Mouse (Mus musculus) neural tube, embryonic 12.5 days (tissue): ENCODE results near the gene Begain. TPM values are rescaled to one million over a fixed set of nuclear protein-coding genes. Genes with fewer than 3 reads are reported as not detected.

Experiments
- ATAC-seq: fragments of 200-750 bp; cut with Nextera tagmentation; 2 replicates; pipeline ENCODE4 v1.8.0; 2017; ENCODE audit warnings: low read depth, mild to moderate bottlenecking, moderate TSS enrichment, moderate library complexity; ENCODE audit not compliant: low FRiP score
- H3K27ac ChIP-seq: fragments of 300-500 bp; sonication (generic); 2 replicates; pipeline ENCODE4 v1.5.1; 2016
- H3K27me3 ChIP-seq: fragments of 300-500 bp; sonication (generic); replicated peaks from 2 replicates; pipeline ENCODE4 v1.6.1; 2016; ENCODE audit warnings: mild to moderate bottlenecking
- H3K36me3 ChIP-seq: fragments of 300-500 bp; sonication (generic); 2 replicates; pipeline ENCODE4 v1.6.1; 2016; ENCODE audit warnings: mild to moderate bottlenecking
- H3K4me1 ChIP-seq: fragments of 300-500 bp; sonication (generic); 2 replicates; pipeline ENCODE4 v1.6.1; 2016
- H3K4me2 ChIP-seq: fragments of 300-500 bp; sonication (generic); replicated peaks from 2 replicates; pipeline ENCODE4 v1.6.1; 2016; ENCODE audit warnings: mild to moderate bottlenecking
- H3K4me3 ChIP-seq: fragments of 300-500 bp; sonication (generic); 2 replicates; pipeline ENCODE4 v1.5.1; 2016
- H3K9ac ChIP-seq: fragments of 300-500 bp; sonication (generic); 2 replicates; pipeline ENCODE4 v1.6.1; 2016; ENCODE audit warnings: mild to moderate bottlenecking
- H3K9me3 ChIP-seq: fragments of 300-500 bp; sonication (generic); 2 replicates; pipeline ENCODE4 v1.6.1; 2016; ENCODE audit warnings: mild to moderate bottlenecking
- WGBS: fragments of 180-500 bp; shearing (Covaris S2); methylation state at CpG from one replicate; pipeline ENCODE4 v1.1.7; 2016; 5-methylcytosine and 5-hydroxymethylcytosine counted together
- polyA plus RNA-seq: library from polyadenylated mRNA; unstranded; fragments of >200 nt; fragmentation: Nextera tagmentation; extraction: Ambion mirVana; gene quantifications from 2 replicates; pipeline ENCODE4 v1.2.1, GENCODE M21; 2016

Begain gene
- polyA plus RNA-seq, 1 experiment from 2014 or later: 25.1 TPM

- H3K4me1 ChIP-seq: no peaks in the 10 kb centered on the region
- peaks cover 20% of the 10 kb centered on the region for H3K27me3 ChIP-seq
- no peaks in the 10 kb centered on the region for H3K36me3 ChIP-seq
- no peak overlapping the region for H3K4me3 ChIP-seq
- no peak overlapping the region for H3K9ac ChIP-seq
- ATAC-seq: no peak
- no peak overlapping the region for H3K4me2 ChIP-seq
- WGBS: 85% methylated on average over 7 of the region's 7 CpGs
- no peaks in the 10 kb centered on the region for H3K9me3 ChIP-seq
- H3K27ac ChIP-seq: no peak overlapping the region
Measured at GRCm38 (mm10) chr12:109045581-109045980, 22.4 kb downstream of the Begain start.

- WGBS: 26% methylated on average over 5 of the region's 5 CpGs
- Histone ChIP-seq H3K9ac (no peak overlapping the region), H3K27me3 (peaks cover 9% of the 10 kb centered on the region), H3K27ac (no peak overlapping the region), H3K4me3 (no peak overlapping the region), H3K4me1 (no peaks in the 10 kb centered on the region), H3K4me2 (no peak overlapping the region), H3K36me3 (no peaks in the 10 kb centered on the region), H3K9me3 (no peaks in the 10 kb centered on the region)
- ATAC-seq: no peak
Measured at GRCm38 (mm10) chr12:109044497-109044896, 23.5 kb downstream of the Begain start.

GRCm38 (mm10) chr12:109039311-109039710, 28.7 kb downstream of the Begain start:
- Histone ChIP-seq H3K27ac (no peak overlapping the region), H3K27me3 (peaks cover 16% of the 10 kb centered on the region), H3K9me3 (no peaks in the 10 kb centered on the region), H3K36me3 (no peaks in the 10 kb centered on the region; the same call in 1 of the 2 replicates), H3K4me3 (no peak overlapping the region), H3K9ac (no peak overlapping the region), H3K4me1 (peaks cover 17% of the 10 kb centered on the region), H3K4me2 (no peak overlapping the region)
- no peak for ATAC-seq
- 84% methylated on average over 7 of the region's 7 CpGs for WGBS

- no peak overlapping the region for H3K9ac ChIP-seq
- WGBS: 45% methylated on average over 14 of the region's 14 CpGs
- peaks cover 27% of the 10 kb centered on the region for H3K27me3 ChIP-seq
- H3K4me1 ChIP-seq: peaks cover 22% of the 10 kb centered on the region
- no peak overlapping the region for H3K4me2 ChIP-seq
- no peak overlapping the region for H3K4me3 ChIP-seq
- ATAC-seq: no peak
- peaks cover 10% of the 10 kb centered on the region for H3K36me3 ChIP-seq
- no peak overlapping the region for H3K27ac ChIP-seq
- no peaks in the 10 kb centered on the region for H3K9me3 ChIP-seq
Measured at GRCm38 (mm10) chr12:109038179-109038819, 29.7 kb downstream of the Begain start.

- Histone ChIP-seq H3K27me3 (peaks cover 35% of the 10 kb centered on the region), H3K9me3 (no peaks in the 10 kb centered on the region), H3K4me2 (no peak overlapping the region), H3K27ac (no peak overlapping the region), H3K9ac (no peak overlapping the region), H3K4me3 (no peak overlapping the region), H3K36me3 (peaks cover 11% of the 10 kb centered on the region), H3K4me1 (peaks cover 25% of the 10 kb centered on the region)
- 88% methylated on average over 2 of the region's 2 CpGs for WGBS
- no peak for ATAC-seq
Measured at GRCm38 (mm10) chr12:109037026-109037425, 31.0 kb downstream of the Begain start.

- Histone ChIP-seq H3K9me3 (no peaks in the 10 kb centered on the region), H3K9ac (no peak overlapping the region), H3K4me2 (no peak overlapping the region), H3K4me1 (no peaks in the 10 kb centered on the region; the same call in 1 of the 2 replicates), H3K27me3 (no peaks in the 10 kb centered on the region), H3K36me3 (no peaks in the 10 kb centered on the region), H3K27ac (no peak overlapping the region), H3K4me3 (no peak overlapping the region)
- WGBS: 61% methylated on average over 9 of the region's 9 CpGs
- ATAC-seq: no peak
Measured at GRCm38 (mm10) chr12:109023780-109024179, 44.2 kb downstream of the Begain start.

GRCm38 (mm10) chr12:109022966-109023365, 45.1 kb downstream of the Begain start:
- no peak overlapping the region for H3K9ac ChIP-seq
- no peak overlapping the region for H3K27ac ChIP-seq

GRCm38 (mm10) chr12:109022181-109022691, 45.8 kb downstream of the Begain start:
- WGBS: 62% methylated on average over 10 of the region's 10 CpGs
- H3K9me3 ChIP-seq: no peaks in the 10 kb centered on the region

More at GRCm38 (mm10) chr12:109022966-109023365, 45.1 kb downstream of the Begain start:
- no peaks in the 10 kb centered on the region for H3K27me3 ChIP-seq
- 72% methylated on average over 5 of the region's 5 CpGs for WGBS
- ATAC-seq: no peak
- no peaks in the 10 kb centered on the region; the same call in 1 of the 2 replicates for H3K4me1 ChIP-seq
- H3K4me2 ChIP-seq: no peak overlapping the region
- no peak overlapping the region for H3K4me3 ChIP-seq
- H3K36me3 ChIP-seq: no peaks in the 10 kb centered on the region
- no peaks in the 10 kb centered on the region for H3K9me3 ChIP-seq

GRCm38 (mm10) chr12:109010070-109010649, 57.9 kb downstream of the Begain start:
- Histone ChIP-seq H3K4me1 (peaks cover 12% of the 10 kb centered on the region), H3K9ac (no peak overlapping the region), H3K4me3 (no peak overlapping the region), H3K36me3 (no peaks in the 10 kb centered on the region), H3K4me2 (no peak overlapping the region), H3K27ac (no peak overlapping the region), H3K9me3 (no peaks in the 10 kb centered on the region), H3K27me3 (no peaks in the 10 kb centered on the region)
- ATAC-seq: no peak
- WGBS: 55% methylated on average over 18 of the region's 18 CpGs

More at GRCm38 (mm10) chr12:109022181-109022691, 45.8 kb downstream of the Begain start:
- Histone ChIP-seq H3K4me1 (no peaks in the 10 kb centered on the region; the same call in 1 of the 2 replicates), H3K36me3 (no peaks in the 10 kb centered on the region), H3K4me3 (no peak overlapping the region), H3K27ac (no peak overlapping the region), H3K9ac (no peak overlapping the region), H3K4me2 (no peak overlapping the region), H3K27me3 (no peaks in the 10 kb centered on the region)
- no peak for ATAC-seq

GRCm38 (mm10) chr12:109002978-109003377, 65.0 kb downstream of the Begain start:
- Histone ChIP-seq H3K27me3 (no peaks in the 10 kb centered on the region; the same call in 1 of the 2 replicates), H3K36me3 (no peaks in the 10 kb centered on the region), H3K4me2 (no peak overlapping the region), H3K9me3 (no peaks in the 10 kb centered on the region), H3K27ac (no peak overlapping the region), H3K9ac (no peak overlapping the region), H3K4me1 (peaks cover 11% of the 10 kb centered on the region), H3K4me3 (no peak overlapping the region)
- ATAC-seq: no peak
- 73% methylated on average over 7 of the region's 7 CpGs for WGBS

- Histone ChIP-seq H3K9me3 (no peaks in the 10 kb centered on the region), H3K27ac (no peak overlapping the region), H3K4me1 (peaks cover 13% of the 10 kb centered on the region), H3K27me3 (peaks cover 2% of the 10 kb centered on the region; the same call in 1 of the 2 replicates), H3K9ac (no peak overlapping the region), H3K36me3 (no peaks in the 10 kb centered on the region), H3K4me3 (no peak overlapping the region), H3K4me2 (no peak overlapping the region)
- WGBS: 59% methylated on average over 8 of the region's 8 CpGs
- ATAC-seq: no peak
Measured at GRCm38 (mm10) chr12:108997249-108997648, 70.8 kb downstream of the Begain start.

- H3K9ac ChIP-seq: no peak overlapping the region
- no peak overlapping the region for H3K4me2 ChIP-seq
- no peaks in the 10 kb centered on the region for H3K9me3 ChIP-seq
- ATAC-seq: no peak
- peaks cover 13% of the 10 kb centered on the region for H3K4me1 ChIP-seq
- H3K36me3 ChIP-seq: no peaks in the 10 kb centered on the region
- WGBS: 77% methylated on average over 12 of the region's 12 CpGs
- H3K27ac ChIP-seq: no peak overlapping the region
- peaks cover 2% of the 10 kb centered on the region; the same call in 1 of the 2 replicates for H3K27me3 ChIP-seq
- no peak overlapping the region for H3K4me3 ChIP-seq
Measured at GRCm38 (mm10) chr12:108995976-108996636, 71.9 kb downstream of the Begain start.
